Mouse (Mus musculus): ENCODE measurements around the gene Tubg2. TPM values are rescaled to one million over a fixed set of nuclear protein-coding genes. Genes with fewer than 3 reads are reported as not detected.
"Not testable (repeated sequence)": the region's sequence is repeated elsewhere in the genome, so short reads cannot be mapped to it uniquely, and the experiment has no call there.

Gene Tubg2
- polyA plus RNA-seq, 1 experiment, result 2.4 TPM

DNA sequence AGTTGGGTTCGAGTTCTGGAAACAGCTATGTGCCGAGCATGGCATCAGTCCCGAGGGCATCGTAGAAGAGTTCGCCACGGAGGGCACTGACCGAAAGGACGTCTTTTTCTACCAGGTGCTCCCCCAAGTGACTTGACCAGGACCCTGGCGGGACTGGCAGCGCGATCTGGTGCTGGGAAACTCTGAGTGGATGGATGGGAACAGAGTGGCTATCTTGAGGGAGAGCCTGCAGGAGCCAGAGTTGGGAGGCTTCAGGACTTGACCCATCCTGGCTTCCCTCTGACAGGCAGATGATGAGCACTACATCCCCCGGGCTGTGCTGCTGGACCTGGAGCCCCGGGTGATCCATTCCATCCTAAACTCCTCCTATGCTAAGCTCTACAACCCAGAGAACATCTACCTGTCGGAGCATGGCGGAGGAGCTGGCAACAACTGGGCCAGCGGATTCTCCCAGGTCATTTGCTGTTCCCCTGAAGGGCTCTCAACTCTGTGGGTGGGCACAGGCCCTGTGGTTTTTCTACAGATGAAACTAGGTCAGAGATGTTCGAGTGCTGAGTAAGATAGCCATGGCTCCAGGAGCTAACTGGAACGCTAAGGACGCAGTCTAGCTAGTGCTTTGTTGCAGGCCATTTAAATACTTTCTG is 35.0 kb upstream of the Tubg2 start:
- TF ChIP-seq CTCF (IDR thresholded peaks at IDR 0.05; ENCODE audit: insufficient read depth, low read length), result no peak
- TF ChIP-seq POLR2A (IDR thresholded peaks at IDR 0.05; ENCODE audit: borderline replicate concordance, extremely low read depth, low read depth, low read length), result no peak
- DNase-seq, result no peak
- WGBS, result 18% methylated on average over 19 of the region's 19 CpGs
- H3K4me1 ChIP-seq (ENCODE audit: control insufficient read depth, insufficient read depth, low read length), result peaks cover 7% of the 10 kb centered on the region
- H3K4me3 ChIP-seq (replicated peaks; ENCODE audit: extremely low read depth, low read depth, low read length), result peak overlapping the region; percentile 74

DNA sequence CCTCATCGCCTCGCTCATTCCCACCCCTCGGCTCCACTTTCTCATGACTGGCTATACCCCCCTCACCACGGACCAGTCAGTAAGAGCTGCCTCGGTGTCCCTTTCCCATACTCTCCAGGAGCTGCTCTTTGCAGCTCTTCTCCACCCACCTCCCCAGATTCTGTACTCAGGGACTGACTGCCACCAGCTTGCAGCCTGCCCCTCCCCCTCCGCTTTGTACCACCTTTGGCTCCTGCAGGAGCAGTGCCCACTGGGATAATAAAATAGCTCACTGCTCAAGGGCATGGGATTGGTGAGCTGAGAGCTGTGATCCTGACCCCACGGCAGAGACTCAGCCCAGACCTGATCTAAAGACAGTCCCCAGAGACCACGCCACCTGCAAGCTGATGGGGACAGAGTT is 31.2 kb upstream of the Tubg2 start:
- H3K4me1 ChIP-seq (ENCODE audit: control insufficient read depth, insufficient read depth, low read length); DNase-seq; H3K4me3 ChIP-seq (replicated peaks; ENCODE audit: extremely low read depth, low read depth, low read length): not testable (repeated sequence)
- 94% methylated on average over 8 of the region's 8 CpGs for WGBS

GRCm38 (mm10) chr11:101125008-101125407 is 30.7 kb upstream of the Tubg2 start:
- not testable (repeated sequence) for DNase-seq; H3K4me1 ChIP-seq (ENCODE audit: control insufficient read depth, insufficient read depth, low read length); H3K4me3 ChIP-seq (replicated peaks; ENCODE audit: extremely low read depth, low read depth, low read length)
- WGBS, result 97% methylated on average over 9 of the region's 9 CpGs

- Histone ChIP-seq H3K4me1 (ENCODE audit: control insufficient read depth, insufficient read depth, low read length) (no peaks in the 10 kb centered on the region), H3K4me3 (replicated peaks; ENCODE audit: extremely low read depth, low read depth, low read length) (no peak overlapping the region)
- no peak for DNase-seq
- WGBS, result 100% methylated on average over 1 of the region's 1 CpGs
- TF ChIP-seq POLR2A (IDR thresholded peaks at IDR 0.05; ENCODE audit: borderline replicate concordance, extremely low read depth, low read depth, low read length) (no peak), CTCF (IDR thresholded peaks at IDR 0.05; ENCODE audit: insufficient read depth, low read length) (no peak)
Measured at GRCm38 (mm10) chr11:101127075-101127474, 28.6 kb upstream of the Tubg2 start.

- WGBS, result 80% methylated on average over 11 of the region's 11 CpGs
- DNase-seq, result no peak
- TF ChIP-seq POLR2A (IDR thresholded peaks at IDR 0.05; ENCODE audit: borderline replicate concordance, extremely low read depth, low read depth, low read length) (no peak), CTCF (IDR thresholded peaks at IDR 0.05; ENCODE audit: insufficient read depth, low read length) (no peak)
- Histone ChIP-seq H3K4me3 (replicated peaks; ENCODE audit: extremely low read depth, low read depth, low read length) (no peak overlapping the region), H3K4me1 (ENCODE audit: control insufficient read depth, insufficient read depth, low read length) (no peaks in the 10 kb centered on the region)
Measured at GRCm38 (mm10) chr11:101128996-101129577, 26.6 kb upstream of the Tubg2 start.

DNA sequence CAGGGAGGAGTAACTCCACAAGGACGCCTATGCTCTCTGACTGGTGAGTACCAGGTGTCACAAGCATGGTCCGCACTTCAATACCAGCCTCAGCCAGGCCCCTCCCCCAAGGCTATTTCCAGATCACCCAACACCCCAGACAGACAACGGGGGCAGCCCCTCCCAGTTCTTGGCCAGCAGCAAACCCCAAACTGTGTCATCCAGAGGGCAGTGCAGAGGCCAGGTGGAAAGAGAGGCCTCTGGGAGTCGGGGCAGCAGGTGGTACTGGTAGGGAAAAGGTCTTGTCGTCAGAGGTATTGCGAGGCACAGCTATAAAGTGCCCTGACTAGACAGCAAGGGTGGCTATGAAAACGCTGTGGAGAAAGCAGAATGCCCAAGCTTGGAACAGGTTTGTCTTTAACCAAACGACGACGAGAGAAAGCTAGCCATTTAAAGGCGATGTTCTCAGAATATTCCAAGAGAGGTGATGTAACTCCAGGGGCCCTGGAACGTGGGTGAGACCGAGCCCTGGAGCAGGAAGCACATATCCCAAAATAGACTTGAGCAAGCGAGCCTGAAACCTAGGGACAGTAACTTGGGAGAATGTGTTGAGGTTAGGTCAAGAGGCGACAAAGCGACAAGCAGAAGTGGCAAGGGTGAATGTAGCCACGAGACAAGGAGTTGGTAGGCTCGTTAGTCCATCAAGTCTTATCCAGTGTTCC is 25.5 kb upstream of the Tubg2 start:
- no peak for DNase-seq
- TF ChIP-seq CTCF (IDR thresholded peaks at IDR 0.05; ENCODE audit: insufficient read depth, low read length) (no peak), POLR2A (IDR thresholded peaks at IDR 0.05; ENCODE audit: borderline replicate concordance, extremely low read depth, low read depth, low read length) (no peak)
- H3K4me3 ChIP-seq (replicated peaks; ENCODE audit: extremely low read depth, low read depth, low read length), result no peak overlapping the region
- no peaks in the 10 kb centered on the region for H3K4me1 ChIP-seq (ENCODE audit: control insufficient read depth, insufficient read depth, low read length)
- WGBS, result 38% methylated on average over 18 of the region's 18 CpGs

- 85% methylated on average over 2 of the region's 2 CpGs for WGBS
- no peaks in the 10 kb centered on the region for H3K4me1 ChIP-seq (ENCODE audit: control insufficient read depth, insufficient read depth, low read length)
- H3K4me3 ChIP-seq (replicated peaks; ENCODE audit: extremely low read depth, low read depth, low read length), result no peak overlapping the region
- DNase-seq, result no peak
- no peak for TF ChIP-seq POLR2A (IDR thresholded peaks at IDR 0.05; ENCODE audit: borderline replicate concordance, extremely low read depth, low read depth, low read length)
- no peak for TF ChIP-seq CTCF (IDR thresholded peaks at IDR 0.05; ENCODE audit: insufficient read depth, low read length)
Measured at GRCm38 (mm10) chr11:101131187-101131586, 24.5 kb upstream of the Tubg2 start.

GRCm38 (mm10) chr11:101131701-101132100 is 24.0 kb upstream of the Tubg2 start:
- 91% methylated on average over 6 of the region's 6 CpGs for WGBS

DNA sequence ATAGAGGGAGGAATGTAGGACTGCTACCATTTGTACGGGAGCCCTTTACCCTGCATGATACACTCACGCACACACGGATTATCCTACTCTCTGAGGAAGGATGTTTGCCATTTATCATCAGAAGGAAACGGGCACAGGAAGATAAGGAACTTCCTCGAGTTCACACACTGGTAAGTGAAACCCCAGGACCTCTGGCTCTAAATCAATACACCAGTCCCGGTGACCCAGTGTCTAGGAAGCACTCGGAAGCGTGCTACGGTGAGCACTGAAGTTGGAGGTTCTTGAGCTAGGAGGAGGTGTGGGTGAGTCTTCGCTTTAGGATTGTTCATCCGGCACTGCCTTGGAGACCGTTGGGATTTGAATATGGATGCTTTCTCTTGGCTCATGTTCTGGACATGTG is 22.7 kb upstream of the Tubg2 start:
- 27% methylated on average over 12 of the region's 12 CpGs for WGBS
- TF ChIP-seq CTCF (IDR thresholded peaks at IDR 0.05; ENCODE audit: insufficient read depth, low read length) (no peak), POLR2A (IDR thresholded peaks at IDR 0.05; ENCODE audit: borderline replicate concordance, extremely low read depth, low read depth, low read length) (no peak)
- H3K4me3 ChIP-seq (replicated peaks; ENCODE audit: extremely low read depth, low read depth, low read length), result no peak overlapping the region
- H3K4me1 ChIP-seq (ENCODE audit: control insufficient read depth, insufficient read depth, low read length), result no peaks in the 10 kb centered on the region
- DNase-seq, result no peak

More at GRCm38 (mm10) chr11:101131701-101132100, 24.0 kb upstream of the Tubg2 start:
- TF ChIP-seq CTCF (IDR thresholded peaks at IDR 0.05; ENCODE audit: insufficient read depth, low read length), result peak; percentile 28; the same call in 1 of the 2 replicates
- no peak for TF ChIP-seq POLR2A (IDR thresholded peaks at IDR 0.05; ENCODE audit: borderline replicate concordance, extremely low read depth, low read depth, low read length)
- Histone ChIP-seq H3K4me1 (ENCODE audit: control insufficient read depth, insufficient read depth, low read length) (no peaks in the 10 kb centered on the region), H3K4me3 (replicated peaks; ENCODE audit: extremely low read depth, low read depth, low read length) (no peak overlapping the region)
- DNase-seq, result no peak

All from lung, adult 2 months (tissue).